Mouse (Mus musculus): ENCODE measurements around the gene Icmt. TPM values are rescaled to one million over a fixed set of nuclear protein-coding genes. Genes with fewer than 3 reads are reported as not detected.

The Icmt gene
- total and polyA plus RNA-seq, 3 experiments = 30.4 to 50.8 TPM; not detected in 1

DNA sequence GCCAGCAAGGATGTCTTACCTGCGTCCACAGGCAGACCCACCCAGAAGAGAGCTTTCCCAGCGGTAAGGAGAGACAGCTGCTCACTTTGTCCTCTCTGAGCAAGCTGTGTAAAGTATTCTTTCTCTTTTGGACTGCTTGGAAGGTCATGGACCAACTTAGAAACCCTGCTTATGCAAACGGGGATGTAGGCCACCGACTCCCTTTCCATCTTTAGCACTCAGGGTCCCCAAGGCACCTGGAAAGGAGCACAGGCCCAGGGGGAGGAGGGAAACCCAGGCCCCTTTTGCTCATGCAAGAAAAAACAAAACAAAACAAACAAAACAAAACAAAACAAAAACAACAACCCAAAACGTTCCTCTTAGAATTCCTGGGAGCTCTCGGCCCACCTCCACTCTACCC, 5.5 kb upstream of the Icmt start, which contains the start of gene Hes3:
Gene Hes3 (minus strand): TSS at position 101 of the 400 bp plus-strand sequence.
- Histone ChIP-seq H3K9me3 (replicated peaks; ENCODE audit: insufficient read depth, low read length) (no peaks in the 10 kb centered on the region), H3K4me3 (ENCODE audit: control insufficient read depth in 1 of 2, insufficient read depth in 1 of 2, low read depth in 2 of 2, low read length in 2 of 2) (no peak within 1 kb of the TSS), H3K36me3 (ENCODE audit: control insufficient read depth in 1 of 2, insufficient read depth in 2 of 2, low read length in 2 of 2) (no peaks in the 10 kb centered on the region), H3K27ac (ENCODE audit: control insufficient read depth, low read depth, low read length) (no peak within 1 kb of the TSS), H3K27me3 (ENCODE audit: control insufficient read depth in 1 of 2, insufficient read depth in 2 of 2, low read length in 2 of 2) (no peaks in the 10 kb centered on the region), H3K79me2 (ENCODE audit: control insufficient read depth, insufficient read depth, low read length, poor library complexity) (no peaks in the 10 kb centered on the region), H3K4me1 (ENCODE audit: control insufficient read depth in 1 of 2, insufficient read depth in 2 of 2, low read length in 2 of 2) (peaks cover 0 to 6% of the 10 kb centered on the region in 2 experiments; a peak in 1 of 4 replicates), H3K9ac (ENCODE audit: control insufficient read depth, low read depth, low read length, poor library complexity, severe bottlenecking) (no peak within 1 kb of the TSS)
- no peak for DNase-seq (ENCODE audit: low read depth, low spot score)
- TF ChIP-seq POLR2AphosphoS2 (IDR thresholded peaks at IDR 0.05; ENCODE audit: low read length) = no peak
- no peak for TF ChIP-seq CHD2 (IDR thresholded peaks at IDR 0.05; ENCODE audit: low read length)
- no peak for TF ChIP-seq USF1 (IDR thresholded peaks at IDR 0.05; ENCODE audit: low read depth, low read length)
- TF ChIP-seq MYB (IDR thresholded peaks at IDR 0.05; ENCODE audit: low read depth, low read length) = no peak
- no peak for TF ChIP-seq POLR2AphosphoS5 (IDR thresholded peaks at IDR 0.05; ENCODE audit: borderline replicate concordance, low read depth, low read length)
- no peak for TF ChIP-seq MAFK (IDR thresholded peaks at IDR 0.05; ENCODE audit: borderline replicate concordance, low read depth, low read length)
- no peak for TF ChIP-seq SIN3A (IDR thresholded peaks at IDR 0.05; ENCODE audit: low read length)
- no peak for TF ChIP-seq CTCF (IDR thresholded peaks at IDR 0.05 in 2 of 3, conservative IDR thresholded peaks at IDR 0.05 in 1 of 3; ENCODE audit: control insufficient read depth in 1 of 3, insufficient read depth in 1 of 3, low read depth in 2 of 3, low read length in 3 of 3, poor library complexity in 1 of 3, severe bottlenecking in 1 of 3)
- TF ChIP-seq ZC3H11A (IDR thresholded peaks at IDR 0.05; ENCODE audit: low read depth, low read length) = no peak
- no peak for TF ChIP-seq TCF12 (IDR thresholded peaks at IDR 0.05; ENCODE audit: low read depth, low read length)
- no peak for TF ChIP-seq ELF1 (IDR thresholded peaks at IDR 0.05; ENCODE audit: low read depth, low read length)
- TF ChIP-seq ZMIZ1 (IDR thresholded peaks at IDR 0.05; ENCODE audit: low read depth, low read length) = no peak
- no peak for TF ChIP-seq BHLHE40 (IDR thresholded peaks at IDR 0.05; ENCODE audit: borderline replicate concordance, low read depth, low read length)
- no peak for TF ChIP-seq ZKSCAN1 (IDR thresholded peaks at IDR 0.05; ENCODE audit: low read depth, low read length)

GRCm38 (mm10) chr4:152292102-152292765, 4.8 kb upstream of the Icmt start:
- DNase-seq (ENCODE audit: low read depth, low spot score) = no peak
- Histone ChIP-seq H3K27me3 (ENCODE audit: control insufficient read depth in 1 of 2, insufficient read depth in 2 of 2, low read length in 2 of 2) (no peaks in the 10 kb centered on the region), H3K4me3 (ENCODE audit: control insufficient read depth in 1 of 2, insufficient read depth in 1 of 2, low read depth in 2 of 2, low read length in 2 of 2) (no peak overlapping the region), H3K4me1 (ENCODE audit: control insufficient read depth in 1 of 2, insufficient read depth in 2 of 2, low read length in 2 of 2) (peaks cover 0 to 6% of the 10 kb centered on the region in 2 experiments; a peak in 1 of 4 replicates), H3K9me3 (replicated peaks; ENCODE audit: insufficient read depth, low read length) (no peaks in the 10 kb centered on the region), H3K9ac (ENCODE audit: control insufficient read depth, low read depth, low read length, poor library complexity, severe bottlenecking) (no peak overlapping the region), H3K36me3 (ENCODE audit: control insufficient read depth in 1 of 2, insufficient read depth in 2 of 2, low read length in 2 of 2) (no peaks in the 10 kb centered on the region), H3K27ac (ENCODE audit: control insufficient read depth, low read depth, low read length) (no peak overlapping the region), H3K79me2 (ENCODE audit: control insufficient read depth, insufficient read depth, low read length, poor library complexity) (peaks cover 2% of the 10 kb centered on the region)
- TF ChIP-seq TAL1 (IDR thresholded peaks at IDR 0.05; ENCODE audit: low read length) (no peak), SMC3 (IDR thresholded peaks at IDR 0.05; ENCODE audit: low read depth, low read length) (no peak)

Data from MEL (cell line).